Mouse (Mus musculus): ENCODE data around the gene Sp3.
"Not testable (repeated sequence)": the region's sequence is repeated elsewhere in the genome, so short reads cannot be mapped to it uniquely, and the experiment has no call there.

DNA sequence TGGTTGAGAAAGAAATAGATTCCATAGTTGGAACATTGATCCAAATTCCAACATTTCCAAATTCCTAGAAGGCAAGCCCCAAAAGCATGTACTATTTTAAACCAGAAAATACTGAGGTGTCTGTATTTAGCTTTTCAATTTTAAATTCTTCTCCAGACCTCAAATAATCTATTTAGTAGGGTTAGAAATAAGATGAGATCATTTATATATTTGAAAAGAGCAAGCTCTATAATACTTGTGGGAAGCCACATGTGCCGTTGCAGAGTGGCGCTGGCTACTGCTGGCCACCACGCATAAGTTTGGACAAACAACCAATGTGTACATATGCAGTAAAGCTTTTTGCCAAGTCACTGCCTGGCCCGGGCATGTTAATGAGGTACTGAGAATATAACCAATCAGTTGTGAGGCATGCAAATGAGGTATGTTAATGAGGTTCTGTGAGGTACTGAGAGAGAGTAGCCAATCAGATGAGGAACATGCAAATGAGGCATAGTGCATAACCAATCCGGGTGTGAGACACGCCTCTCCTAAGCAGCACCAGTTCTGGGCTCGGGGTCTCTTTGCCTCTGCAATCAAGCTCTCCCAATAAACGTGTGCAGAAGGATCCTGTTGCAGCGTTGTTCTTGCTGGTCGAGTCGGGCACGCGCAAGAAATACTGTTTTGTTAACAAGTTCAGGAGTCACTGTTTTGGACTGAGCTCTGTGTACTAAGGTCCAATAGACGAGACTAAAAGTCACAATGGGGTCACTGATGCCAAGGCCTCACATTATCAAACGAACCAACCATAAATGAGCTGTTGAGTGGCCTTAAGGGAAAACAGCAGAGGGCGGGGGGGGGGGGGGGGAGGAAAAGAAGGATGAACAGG lies 77.2 kb downstream of the Sp3 start:
- TF ChIP-seq POLR2A (IDR thresholded peaks at IDR 0.05; ENCODE audit: control insufficient read depth, low read depth, low read length); CTCF (IDR thresholded peaks at IDR 0.05; ENCODE audit: control insufficient read depth, insufficient read depth, insufficient replicate concordance, low read depth, low read length): not testable (repeated sequence)
